Mouse (Mus musculus) olfactory bulb, adult 2 months (tissue): ENCODE measurements around the gene Nkiras1.

Experiments
- CTCF ChIP-seq: fragments of 200-500 bp; IDR thresholded peaks from 2 replicates; pipeline ENCODE4 v1.5.1; 2012; ENCODE audit warnings: low read depth, mild to moderate bottlenecking, low read length, moderate library complexity; ENCODE audit not compliant: insufficient read depth
- POLR2A ChIP-seq: fragments of 200-500 bp; IDR thresholded peaks from 2 replicates; pipeline ENCODE4 v1.6.1; 2012; ENCODE audit warnings: mild to moderate bottlenecking, low read depth, low read length, moderate library complexity; ENCODE audit not compliant: insufficient read depth

DNA sequence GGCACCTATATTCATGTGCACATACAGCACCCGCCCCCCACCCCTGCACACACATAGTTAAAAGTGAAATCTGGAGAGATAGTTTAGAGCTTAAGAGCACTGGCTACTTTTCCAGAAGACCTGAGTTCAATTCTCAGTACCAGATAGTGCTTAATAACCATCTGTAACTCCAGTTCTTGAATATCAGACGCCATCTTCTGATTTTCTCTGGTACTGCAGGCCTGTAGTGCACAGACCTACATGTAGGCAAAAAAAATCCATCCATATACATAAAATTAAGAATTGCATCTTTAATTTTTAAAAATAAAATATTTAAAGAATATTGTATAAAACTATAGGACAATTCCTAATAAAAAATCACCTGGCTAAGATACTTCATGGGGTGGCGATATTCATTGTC, 9.7 kb upstream of the Nkiras1 start:
- TF ChIP-seq POLR2A (no peak), CTCF (no peak)
